Mouse (Mus musculus): ENCODE measurements around the gene Cd164. TPM values are rescaled to one million over a fixed set of nuclear protein-coding genes. Genes with fewer than 3 reads are reported as not detected.

The Cd164 gene
- polyA plus RNA-seq, 1 experiment from 2014 or later = 110 TPM

DNA sequence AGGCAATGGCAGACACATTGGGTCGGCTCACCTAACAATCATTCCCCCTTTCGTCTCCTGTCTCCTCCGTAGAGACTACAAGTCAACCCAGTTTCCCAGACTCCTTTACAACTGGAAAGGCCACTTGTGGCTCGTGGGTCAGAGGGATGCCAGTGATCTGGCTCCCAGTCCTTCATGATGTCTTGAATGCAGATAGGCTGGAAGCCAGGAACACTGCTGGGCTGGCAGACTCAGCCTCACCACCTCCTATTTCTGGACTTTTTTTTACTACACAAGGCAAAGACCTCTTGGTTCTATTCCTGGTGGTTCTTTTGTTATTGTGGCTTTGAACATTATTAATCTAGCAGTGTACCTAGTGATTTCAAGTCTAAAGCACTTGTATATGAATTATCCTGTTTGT is 4.9 kb upstream of the Cd164 start:
- Histone ChIP-seq H3K27ac (no peak overlapping the region), H3K36me3 (replicated peaks) (no peaks in the 10 kb centered on the region), H3K9me3 (no peaks in the 10 kb centered on the region), H3K4me3 (replicated peaks) (no peak overlapping the region), H3K4me1 (0 out of 2 replicates have a peak, but pooled peaks cover 3% of the 10 kb centered on the region), H3K9ac (no peak overlapping the region), H3K4me2 (no peak overlapping the region), H3K27me3 (no peaks in the 10 kb centered on the region)
- no peak for ATAC-seq (ENCODE audit: low FRiP score)
- WGBS = 74% methylated on average over 4 of the region's 4 CpGs

DNA sequence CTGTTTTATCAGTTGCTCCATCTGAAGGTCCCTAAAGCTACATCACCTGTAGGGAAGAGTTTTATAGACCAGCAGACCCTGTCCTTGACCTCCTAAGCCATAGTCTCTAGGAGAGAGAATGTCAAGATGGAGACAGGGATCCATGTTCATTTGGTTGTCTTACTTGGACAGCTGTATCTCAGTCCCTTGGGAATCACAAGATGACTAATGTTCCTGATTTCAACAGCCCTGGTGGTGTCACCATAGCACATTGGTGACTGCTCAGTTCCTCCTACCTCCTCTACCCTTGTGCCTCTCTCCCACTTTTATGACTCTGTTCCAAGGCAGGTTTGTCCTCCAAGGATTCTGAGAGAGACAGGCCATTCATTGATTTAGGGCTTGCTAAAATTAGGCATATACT is 4.3 kb upstream of the Cd164 start:
- Histone ChIP-seq H3K4me3 (replicated peaks) (no peak overlapping the region), H3K4me2 (no peak overlapping the region), H3K9ac (no peak overlapping the region), H3K9me3 (no peaks in the 10 kb centered on the region), H3K4me1 (0 out of 2 replicates have a peak, but pooled peaks cover 3% of the 10 kb centered on the region), H3K27ac (no peak overlapping the region), H3K27me3 (no peaks in the 10 kb centered on the region), H3K36me3 (replicated peaks) (no peaks in the 10 kb centered on the region)
- no peak for ATAC-seq (ENCODE audit: low FRiP score)

DNA sequence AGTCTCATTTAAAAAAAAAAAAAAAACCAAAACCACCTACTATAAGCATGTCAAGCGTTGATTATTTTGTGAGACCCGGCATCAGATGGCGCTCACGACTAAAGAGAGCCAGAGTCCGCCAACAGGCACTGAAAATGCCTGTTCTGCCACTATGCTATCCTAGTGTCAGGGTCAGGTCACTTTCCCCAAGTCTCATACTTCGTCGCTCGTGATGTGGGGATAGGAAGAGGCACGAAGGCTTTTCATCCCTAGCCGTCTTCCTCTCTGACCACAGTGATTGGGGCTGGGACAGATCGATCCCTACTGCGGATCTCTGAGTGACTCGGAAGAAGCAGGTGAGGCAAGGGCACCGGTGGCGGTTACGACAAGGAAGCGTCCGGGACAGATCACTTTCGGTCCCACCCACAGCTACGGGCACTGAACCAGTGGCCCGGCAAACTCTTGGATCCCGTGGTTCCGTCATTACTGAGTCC is 670 bp upstream of the Cd164 start:
- peaks cover 26% of the 10 kb centered on the region for H3K4me1 ChIP-seq
- H3K9me3 ChIP-seq = no peaks in the 10 kb centered on the region
- 0% methylated on average over 23 of the region's 23 CpGs for WGBS
- H3K9ac ChIP-seq = peak overlapping the region; percentile 89
- no peaks in the 10 kb centered on the region for H3K27me3 ChIP-seq
- peak overlapping the region; percentile 95 for H3K4me3 ChIP-seq (replicated peaks)
- H3K4me2 ChIP-seq = peak overlapping the region; percentile 63
- ATAC-seq (ENCODE audit: low FRiP score) = peak; percentile 67
- peak overlapping the region; percentile 97 for H3K27ac ChIP-seq
- 0 out of 2 replicates have a peak, but pooled peaks cover 4% of the 10 kb centered on the region for H3K36me3 ChIP-seq (replicated peaks)

DNA sequence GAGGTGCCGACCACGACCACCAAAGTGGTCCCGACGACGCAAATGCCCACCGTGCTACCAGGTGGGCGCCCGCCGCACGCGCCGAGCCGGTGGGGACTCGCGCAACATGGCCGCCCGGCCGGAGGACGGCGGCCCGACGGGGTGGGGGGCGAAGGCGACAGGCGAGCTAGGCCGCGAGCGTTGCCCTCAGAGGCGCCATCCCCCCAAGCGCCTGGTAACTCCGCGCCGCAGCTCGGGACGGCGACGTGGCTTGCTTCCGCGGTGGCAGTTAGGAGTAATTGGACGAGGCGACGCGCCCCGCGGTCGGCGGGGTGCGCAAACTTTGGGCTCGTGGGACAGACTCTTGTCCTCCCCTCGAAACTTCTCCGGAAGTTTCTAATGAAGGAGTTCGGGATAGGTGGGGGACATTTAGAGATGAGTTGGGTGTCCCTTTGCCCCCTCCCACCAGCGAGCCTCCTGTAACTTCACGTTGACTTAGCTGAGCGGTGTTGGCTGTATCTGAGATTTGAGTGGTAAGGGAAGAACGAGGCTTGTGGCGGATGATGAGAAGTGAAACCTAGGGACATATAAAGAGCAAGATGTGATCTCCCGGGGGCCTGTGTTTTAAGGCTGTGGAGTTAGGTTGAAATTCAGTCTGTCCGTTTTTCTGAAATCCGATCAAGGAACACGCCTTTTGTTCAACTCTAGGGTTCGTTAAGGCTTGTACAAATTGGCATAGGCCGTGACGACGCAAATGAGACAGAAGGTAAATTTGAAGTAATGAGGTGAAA is 611 bp downstream of the Cd164 start:
- Histone ChIP-seq H3K9me3 (no peaks in the 10 kb centered on the region), H3K36me3 (replicated peaks) (peaks cover 9% of the 10 kb centered on the region), H3K4me1 (peaks cover 26% of the 10 kb centered on the region), H3K27me3 (no peaks in the 10 kb centered on the region), H3K9ac (peak overlapping the region; percentile 89), H3K4me3 (replicated peaks) (peak overlapping the region; percentile 95), H3K27ac (peak overlapping the region; percentile 97), H3K4me2 (peak overlapping the region; percentile 63)
- peak; percentile 12; the same call in 1 of the 2 replicates for ATAC-seq (ENCODE audit: low FRiP score)
- under 1% methylated on average over 63 of the region's 65 CpGs for WGBS

DNA sequence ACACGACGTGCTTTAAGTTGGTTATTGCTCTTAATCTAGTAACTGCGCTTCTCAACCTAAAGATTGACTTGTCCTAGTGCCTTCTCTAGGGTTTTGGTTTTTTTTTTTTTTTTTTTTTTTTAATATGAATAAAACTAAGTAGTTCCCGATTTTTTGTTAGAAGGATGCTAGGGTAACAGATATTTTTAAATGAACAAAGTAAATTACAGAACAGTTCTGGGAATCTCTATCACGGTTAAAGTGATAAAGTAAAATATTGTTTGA is 1.1 kb downstream of the Cd164 start:
- H3K4me3 ChIP-seq (replicated peaks) = peak overlapping the region; percentile 95
- peaks cover 13% of the 10 kb centered on the region for H3K36me3 ChIP-seq (replicated peaks)
- H3K4me1 ChIP-seq = peaks cover 26% of the 10 kb centered on the region
- no peak for ATAC-seq (ENCODE audit: low FRiP score)
- peak overlapping the region; percentile 97; the same call in 1 of the 2 replicates for H3K27ac ChIP-seq
- no peaks in the 10 kb centered on the region for H3K27me3 ChIP-seq
- no peaks in the 10 kb centered on the region for H3K9me3 ChIP-seq
- H3K4me2 ChIP-seq = peak overlapping the region; percentile 63
- H3K9ac ChIP-seq = peak overlapping the region; percentile 89; the same call in 1 of the 2 replicates
- 5% methylated on average over 5 of the region's 5 CpGs for WGBS

DNA sequence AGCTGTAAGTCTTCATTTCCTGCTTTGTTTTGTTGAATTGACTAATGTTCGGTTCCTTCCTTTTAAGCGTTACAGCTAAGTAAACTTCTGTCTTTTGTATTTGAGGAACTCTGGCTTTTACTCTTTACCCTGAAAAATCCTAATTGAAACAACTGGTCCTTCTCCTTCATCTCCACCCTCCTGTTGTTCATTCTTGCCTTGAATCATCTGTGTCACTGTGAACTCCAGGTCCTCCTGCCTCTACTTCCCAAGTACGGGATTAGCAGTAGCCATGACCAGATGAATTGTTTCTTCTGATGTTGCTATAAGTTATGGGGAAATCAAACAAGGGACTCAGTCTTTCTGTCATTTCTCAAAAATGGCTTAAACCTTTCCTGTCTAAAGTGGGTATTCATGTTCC is 4.2 kb downstream of the Cd164 start:
- Histone ChIP-seq H3K4me3 (replicated peaks) (no peak overlapping the region), H3K27me3 (no peaks in the 10 kb centered on the region), H3K27ac (no peak overlapping the region), H3K9ac (no peak overlapping the region), H3K4me1 (peaks cover 23% of the 10 kb centered on the region), H3K9me3 (no peaks in the 10 kb centered on the region), H3K36me3 (replicated peaks) (peaks cover 23% of the 10 kb centered on the region), H3K4me2 (no peak overlapping the region)
- WGBS = 87% methylated on average over 3 of the region's 3 CpGs
- ATAC-seq (ENCODE audit: low FRiP score) = no peak

DNA sequence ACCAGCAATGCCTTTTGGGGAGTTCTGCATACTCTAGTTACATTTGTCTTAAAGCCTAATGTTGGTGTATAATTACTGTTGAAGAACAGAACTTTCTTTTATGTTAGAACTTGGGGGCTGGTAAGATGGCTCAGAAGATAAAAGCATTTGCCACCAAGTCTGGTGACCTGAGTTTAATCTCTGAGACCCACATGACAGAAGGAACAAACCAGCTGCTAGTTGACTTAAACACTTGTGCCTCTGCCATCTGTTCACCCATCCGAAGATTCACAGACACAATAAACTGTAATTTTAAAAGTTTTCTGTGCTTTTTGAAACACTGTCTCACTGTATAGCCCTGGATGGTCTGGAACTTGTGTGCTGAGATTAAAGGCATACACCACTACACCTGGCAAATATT is 6.5 kb downstream of the Cd164 start:
- no peak overlapping the region for H3K9ac ChIP-seq
- no peak overlapping the region for H3K27ac ChIP-seq
- H3K27me3 ChIP-seq = no peaks in the 10 kb centered on the region
- H3K4me1 ChIP-seq = peaks cover 21% of the 10 kb centered on the region
- H3K4me2 ChIP-seq = no peak overlapping the region
- no peaks in the 10 kb centered on the region for H3K9me3 ChIP-seq
- no peak for ATAC-seq (ENCODE audit: low FRiP score)
- H3K36me3 ChIP-seq (replicated peaks) = peaks cover 41% of the 10 kb centered on the region
- no peak overlapping the region for H3K4me3 ChIP-seq (replicated peaks)
- WGBS = 79% methylated on average over 1 of the region's 1 CpGs

DNA sequence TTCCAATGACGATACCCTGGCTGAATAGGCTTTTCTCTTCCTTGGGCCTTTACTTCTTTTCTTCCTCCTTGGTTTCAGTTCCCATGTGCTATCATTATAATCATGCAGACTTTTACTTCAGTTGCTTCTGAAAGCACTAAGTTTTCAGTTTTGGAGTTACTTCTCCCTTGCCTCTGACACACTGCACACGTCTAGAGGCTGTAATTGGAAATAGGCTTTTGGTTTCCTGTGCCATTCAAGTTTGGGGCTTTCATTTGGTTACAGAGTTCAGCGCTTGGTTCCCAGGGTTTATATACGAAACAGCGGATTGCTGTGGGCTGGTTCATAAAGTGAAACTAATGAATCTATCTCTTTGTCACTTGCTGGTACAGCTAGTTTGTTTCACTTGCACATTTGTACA is 10.8 kb downstream of the Cd164 start:
- peaks cover 63% of the 10 kb centered on the region for H3K36me3 ChIP-seq (replicated peaks)
- H3K27me3 ChIP-seq = no peaks in the 10 kb centered on the region
- H3K27ac ChIP-seq = no peak overlapping the region
- no peak overlapping the region for H3K4me2 ChIP-seq
- WGBS = 92% methylated on average over 5 of the region's 5 CpGs
- ATAC-seq (ENCODE audit: low FRiP score) = no peak
- no peaks in the 10 kb centered on the region for H3K9me3 ChIP-seq
- H3K4me1 ChIP-seq = no peaks in the 10 kb centered on the region; the same call in 1 of the 2 replicates
- H3K9ac ChIP-seq = no peak overlapping the region
- H3K4me3 ChIP-seq (replicated peaks) = no peak overlapping the region

DNA sequence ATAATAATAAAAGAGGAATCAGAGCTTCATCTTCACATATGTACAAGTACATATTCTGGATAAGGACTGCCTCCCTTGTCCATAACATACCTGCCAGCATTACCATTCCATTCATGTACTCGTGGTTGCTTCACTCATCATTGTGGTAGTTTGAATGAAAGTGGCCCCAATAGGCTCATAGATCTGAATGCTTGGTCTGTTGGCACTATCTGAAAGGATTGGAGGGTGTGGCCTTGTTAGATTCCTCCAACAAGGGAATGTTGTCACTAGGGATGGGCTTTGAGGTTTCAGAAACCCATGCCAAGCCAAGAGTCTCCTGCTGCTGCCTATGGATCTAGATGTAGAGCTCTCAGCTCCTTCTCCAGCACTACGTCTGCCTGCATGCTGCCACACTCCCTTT is 16.8 kb downstream of the Cd164 start:
- no peak overlapping the region for H3K27ac ChIP-seq
- peaks cover 64% of the 10 kb centered on the region for H3K36me3 ChIP-seq (replicated peaks)
- H3K4me1 ChIP-seq = no peaks in the 10 kb centered on the region

DNA sequence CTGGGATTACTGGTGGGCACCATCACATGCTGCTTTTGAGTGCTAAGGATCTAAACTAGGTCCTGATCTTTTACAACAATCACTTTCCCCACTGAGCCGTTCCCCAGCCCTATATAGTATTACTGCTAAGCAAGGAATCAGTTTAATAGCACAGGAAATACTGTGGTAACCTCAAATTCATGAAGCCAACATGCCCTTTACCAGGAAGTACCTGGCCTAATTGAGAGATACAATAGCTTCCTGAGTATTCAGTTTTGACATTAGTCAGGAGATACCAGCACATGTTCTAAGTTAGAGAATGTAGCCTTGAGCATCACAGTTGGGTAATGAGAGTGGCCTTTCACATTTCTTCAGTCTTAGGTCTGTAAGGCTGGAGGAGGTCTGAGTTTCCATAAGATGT is 17.5 kb downstream of the Cd164 start:
- Histone ChIP-seq H3K9me3 (no peaks in the 10 kb centered on the region), H3K4me1 (no peaks in the 10 kb centered on the region), H3K27ac (no peak overlapping the region), H3K27me3 (no peaks in the 10 kb centered on the region), H3K36me3 (replicated peaks) (peaks cover 60% of the 10 kb centered on the region), H3K4me3 (replicated peaks) (no peak overlapping the region), H3K9ac (no peak overlapping the region), H3K4me2 (no peak overlapping the region)
- no peak for ATAC-seq (ENCODE audit: low FRiP score)
- WGBS = 92% methylated on average over 1 of the region's 1 CpGs

More for the DNA sequence above, 16.8 kb downstream of the Cd164 start:
- no peaks in the 10 kb centered on the region for H3K9me3 ChIP-seq
- H3K4me3 ChIP-seq (replicated peaks) = no peak overlapping the region
- no peak overlapping the region for H3K9ac ChIP-seq
- H3K27me3 ChIP-seq = no peaks in the 10 kb centered on the region
- no peak for ATAC-seq (ENCODE audit: low FRiP score)
- no peak overlapping the region for H3K4me2 ChIP-seq
- 87% methylated on average over 2 of the region's 2 CpGs for WGBS

DNA sequence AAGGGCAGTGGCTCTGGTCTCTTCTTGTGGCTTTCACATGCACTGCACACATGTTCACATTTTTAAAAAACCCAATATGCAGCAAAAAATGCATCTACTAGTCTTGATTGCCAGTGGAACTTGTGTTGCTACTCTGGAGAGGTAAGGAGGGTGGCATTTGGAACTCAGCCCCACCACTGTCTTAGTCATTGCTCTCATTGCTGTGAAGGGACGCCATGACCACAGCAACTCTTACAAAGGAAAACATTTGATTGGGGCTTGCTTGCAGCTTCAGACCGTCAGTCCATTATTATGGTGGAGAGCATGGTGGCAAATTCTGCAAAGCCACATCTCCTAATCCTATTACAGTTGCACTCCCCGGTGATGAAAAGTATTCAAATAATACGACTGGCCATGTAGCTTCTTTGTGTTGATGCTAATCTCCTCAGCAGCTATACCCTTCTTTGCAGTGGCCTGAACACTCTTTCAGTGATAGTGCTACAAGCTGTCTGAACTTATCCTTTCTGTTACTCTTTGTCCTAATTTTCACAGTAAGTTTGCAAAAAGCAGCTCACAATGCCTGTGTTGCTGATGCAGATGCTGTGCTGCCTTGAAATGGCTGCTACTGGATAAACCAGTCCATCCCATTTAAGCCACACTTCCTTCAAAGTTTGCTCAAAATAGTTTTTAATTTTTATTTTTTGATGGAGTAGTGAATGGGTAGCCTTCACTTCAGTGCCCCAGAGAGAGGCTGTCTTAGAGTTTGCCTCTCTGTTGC is 18.2 kb downstream of the Cd164 start:
- no peak overlapping the region for H3K4me3 ChIP-seq (replicated peaks)
- WGBS = 46% methylated on average over 4 of the region's 4 CpGs
- no peak for ATAC-seq (ENCODE audit: low FRiP score)
- no peak overlapping the region for H3K9ac ChIP-seq
- no peak overlapping the region for H3K27ac ChIP-seq
- no peaks in the 10 kb centered on the region for H3K4me1 ChIP-seq
- H3K36me3 ChIP-seq (replicated peaks) = peaks cover 59% of the 10 kb centered on the region
- no peaks in the 10 kb centered on the region for H3K9me3 ChIP-seq
- no peak overlapping the region for H3K4me2 ChIP-seq
- no peaks in the 10 kb centered on the region for H3K27me3 ChIP-seq

DNA sequence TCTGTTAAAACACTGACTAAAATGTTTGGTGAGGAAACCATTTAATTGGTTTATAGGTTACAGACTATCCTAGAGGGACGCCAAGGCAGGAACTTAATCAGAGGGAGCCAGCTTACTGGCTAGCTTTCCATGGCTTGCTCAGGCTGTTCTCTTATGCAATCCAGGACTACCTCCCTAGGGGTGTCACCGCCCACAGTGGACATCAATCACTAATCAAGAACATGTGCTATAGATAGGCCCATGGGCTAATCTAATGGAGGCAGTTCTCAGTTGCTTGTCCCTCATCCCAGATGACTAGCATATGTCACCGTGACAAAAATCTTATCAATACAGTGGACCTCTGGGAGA is 18.7 kb downstream of the Cd164 start:
- Histone ChIP-seq H3K4me2 (no peak overlapping the region), H3K36me3 (replicated peaks) (peaks cover 53% of the 10 kb centered on the region), H3K27me3 (no peaks in the 10 kb centered on the region), H3K4me1 (no peaks in the 10 kb centered on the region), H3K4me3 (replicated peaks) (no peak overlapping the region), H3K9me3 (no peaks in the 10 kb centered on the region), H3K27ac (no peak overlapping the region), H3K9ac (no peak overlapping the region)
- 93% methylated on average over 3 of the region's 3 CpGs for WGBS
- ATAC-seq (ENCODE audit: low FRiP score) = no peak

DNA sequence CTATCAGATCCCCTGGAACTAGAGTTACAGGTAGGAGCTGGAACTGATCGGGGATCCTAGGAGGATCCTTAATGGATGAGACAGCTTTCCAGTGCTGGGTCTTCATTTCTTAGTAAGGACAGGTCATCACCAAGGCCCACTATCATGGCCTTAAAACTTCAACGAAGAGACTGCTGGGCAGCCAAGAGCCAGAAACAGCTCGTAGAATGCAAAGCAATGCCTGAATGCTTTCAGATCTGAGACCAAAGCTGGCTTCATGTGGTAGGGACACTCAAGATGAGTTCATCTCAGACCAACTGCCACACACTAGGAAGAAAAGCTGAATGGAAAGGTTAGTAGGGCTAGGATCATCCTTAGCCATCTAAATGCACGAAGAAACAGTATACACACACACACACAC is 19.8 kb downstream of the Cd164 start:
- Histone ChIP-seq H3K9me3 (no peaks in the 10 kb centered on the region), H3K9ac (no peak overlapping the region), H3K4me2 (no peak overlapping the region), H3K36me3 (replicated peaks) (peaks cover 43% of the 10 kb centered on the region), H3K4me1 (peaks cover 2% of the 10 kb centered on the region; the same call in 1 of the 2 replicates), H3K4me3 (replicated peaks) (no peak overlapping the region), H3K27ac (no peak overlapping the region), H3K27me3 (no peaks in the 10 kb centered on the region)
- WGBS = 92% methylated on average over 4 of the region's 4 CpGs
- no peak for ATAC-seq (ENCODE audit: low FRiP score)
